Mouse (Mus musculus) heart, adult 8-10 months (tissue): Measurements from ENCODE around the gene Gm26920. TPM values are rescaled to one million over a fixed set of nuclear protein-coding genes. Genes with fewer than 3 reads are reported as not detected.

Source experiments
- DNase-seq: peaks from one replicate; pipeline ENCODE4 v3.0.0; 2022; ENCODE audit warnings: low spot score
- total RNA-seq, 4 experiments: library from RNA; stranded (reverse); gene quantifications; 2 replicates each; pipeline ENCODE4 v1.2.4; 2022

Gm26920 gene
- total RNA-seq, 4 experiments from 2014 or later: 0.28 TPM; not detected in 3

GRCm38 (mm10) chr7:30060341-30060740, 29.9 kb downstream of the Gm26920 start:
- DNase-seq: no peak

GRCm38 (mm10) chr7:30053591-30053990, 36.6 kb downstream of the Gm26920 start:
- no peak for DNase-seq

DNA sequence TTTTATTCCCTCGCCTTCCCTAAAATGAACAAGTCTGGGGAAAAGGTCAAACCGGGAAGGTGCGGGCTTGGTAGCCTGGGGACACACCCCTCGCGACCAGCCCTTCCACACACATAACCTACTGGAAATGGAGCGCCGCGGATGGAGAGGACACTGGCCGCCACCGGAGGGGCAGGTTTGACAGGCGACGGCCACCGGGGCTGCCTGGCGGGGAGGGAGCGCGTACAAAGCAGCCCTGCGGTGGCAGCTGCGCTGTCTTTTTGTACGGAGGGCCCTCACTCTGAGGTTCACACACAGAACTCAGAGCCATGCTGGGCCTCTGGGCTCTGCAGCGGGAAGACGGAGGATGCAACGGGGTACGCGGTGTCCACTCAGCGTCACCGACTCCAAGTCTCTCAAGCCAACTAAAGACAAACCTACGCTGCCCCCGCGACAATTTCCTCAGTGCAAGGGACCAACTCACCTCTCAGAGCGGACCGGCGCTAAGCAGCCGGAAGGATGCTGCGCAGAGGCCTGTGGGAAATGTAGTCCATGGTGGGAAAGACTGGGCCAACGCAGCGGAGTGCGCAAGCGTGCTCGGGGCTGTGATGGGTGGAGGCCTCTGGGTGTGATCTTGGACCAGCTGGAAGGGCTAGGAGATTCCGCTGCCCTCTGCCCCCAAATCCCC, 39.2 kb downstream of the Gm26920 start, which contains the start of gene Zfp14:
Zfp14 (minus strand) TSS at position 499 of the 667 bp plus-strand sequence.
- DNase-seq: peak; percentile 93

DNA sequence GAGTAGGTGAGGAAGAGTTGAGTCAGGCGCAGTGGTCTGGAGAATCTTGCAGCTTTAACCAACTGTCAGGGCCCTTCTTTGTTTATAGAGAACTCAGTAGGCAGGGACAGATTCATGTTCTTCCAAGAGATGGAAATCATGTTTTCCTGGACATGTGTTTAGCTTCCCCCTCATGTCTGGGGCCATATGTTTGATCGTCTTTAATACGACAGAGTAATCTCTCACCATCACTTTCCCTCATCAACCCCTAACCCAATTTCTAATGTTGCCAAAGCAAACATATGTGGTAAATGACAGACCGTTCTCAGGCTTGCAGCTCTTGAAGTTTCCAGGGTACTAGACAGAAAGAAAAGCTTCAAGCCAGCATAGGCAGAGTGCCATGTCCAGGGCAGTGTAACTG, 42.1 kb downstream of the Gm26920 start:
- DNase-seq: no peak

DNA sequence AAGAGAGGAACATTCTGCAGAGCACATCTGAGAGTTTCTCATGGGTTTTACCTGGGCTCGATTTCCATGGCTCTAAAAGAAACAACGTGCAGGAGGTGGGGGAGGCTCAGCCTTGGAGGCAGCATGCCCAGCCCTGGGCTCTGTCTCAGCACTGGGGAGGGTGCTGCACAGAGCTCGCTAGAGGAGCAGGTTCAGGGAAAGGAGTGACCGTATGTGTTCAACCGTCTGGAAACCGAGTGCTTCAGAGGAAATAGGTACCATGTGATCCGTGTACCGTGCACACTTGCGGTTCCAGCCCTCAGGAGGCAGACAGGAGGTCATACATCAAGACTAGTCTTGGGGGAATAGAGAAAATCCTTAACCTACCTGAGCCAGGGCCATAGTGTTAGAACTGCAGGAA, 45.9 kb downstream of the Gm26920 start:
- no peak for DNase-seq

GRCm38 (mm10) chr7:30034331-30034730, 55.9 kb downstream of the Gm26920 start:
- no peak for DNase-seq

DNA sequence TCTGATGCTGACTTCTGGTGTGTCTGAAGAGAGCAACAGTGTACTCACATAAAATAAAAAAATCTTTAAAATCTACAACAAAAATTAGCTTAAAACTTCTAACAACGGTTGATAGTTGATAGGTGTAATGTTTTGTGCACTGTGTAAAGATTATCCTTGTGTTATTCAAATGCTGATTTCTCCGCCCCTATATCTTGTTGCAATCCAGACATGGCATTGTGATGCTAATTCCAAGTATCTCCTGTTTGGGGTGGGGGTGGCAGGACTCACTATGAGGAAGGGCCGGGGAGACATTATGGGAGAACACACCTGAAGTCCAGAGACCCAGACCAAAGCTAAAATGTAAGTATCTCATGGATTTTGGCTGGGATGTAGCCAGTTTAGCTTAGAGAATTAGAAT, 58.8 kb downstream of the Gm26920 start:
- no peak for DNase-seq

GRCm38 (mm10) chr7:30030677-30031076, 59.5 kb downstream of the Gm26920 start:
- DNase-seq: no peak

- no peak for DNase-seq
Measured at GRCm38 (mm10) chr7:30028572-30028971, 61.6 kb downstream of the Gm26920 start.

- no peak for DNase-seq
Measured at GRCm38 (mm10) chr7:30027331-30027730, 62.9 kb downstream of the Gm26920 start.

DNA sequence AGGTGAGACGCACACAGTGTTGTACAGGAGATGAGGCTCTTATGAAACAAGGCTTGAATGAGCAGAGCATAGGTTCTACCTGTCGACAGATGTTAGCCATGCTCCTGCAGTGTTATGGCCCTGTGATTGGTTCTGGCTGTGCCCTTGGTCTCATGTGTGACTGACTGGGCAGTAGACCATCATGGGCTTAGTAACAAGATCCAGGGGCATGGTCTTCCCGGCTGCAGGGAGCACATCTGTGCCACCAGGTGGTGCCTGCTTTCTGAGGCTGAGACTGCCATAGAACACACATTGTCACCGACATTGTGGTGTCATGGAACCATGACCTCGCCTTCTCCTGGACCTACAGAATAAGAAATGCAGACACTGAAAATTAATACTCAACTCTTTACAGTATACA, 64.9 kb downstream of the Gm26920 start:
- DNase-seq: no peak

DNA sequence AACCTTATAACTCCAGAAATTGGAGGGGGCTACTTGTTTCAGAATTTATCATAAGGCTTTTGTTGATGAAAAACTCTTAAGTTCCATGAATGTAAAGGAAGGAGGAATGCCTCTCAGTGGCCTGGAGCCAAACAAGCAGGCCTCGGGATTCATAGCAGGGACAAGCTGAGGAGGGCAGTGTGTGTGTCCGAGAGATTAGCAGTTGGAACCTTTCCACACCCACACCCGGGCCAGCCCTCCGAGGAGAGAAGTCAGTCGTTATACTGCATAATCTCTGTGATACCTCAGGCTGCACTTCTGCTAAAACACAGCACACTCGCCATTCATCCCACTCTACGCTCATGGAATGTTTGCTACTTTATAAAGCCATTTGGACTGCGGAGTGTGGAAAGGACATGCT, 66.4 kb downstream of the Gm26920 start:
- no peak for DNase-seq

GRCm38 (mm10) chr7:30023324-30023723, 66.9 kb downstream of the Gm26920 start:
- no peak for DNase-seq

- no peak for DNase-seq
Measured at GRCm38 (mm10) chr7:30019543-30019942, 70.7 kb downstream of the Gm26920 start.

DNA sequence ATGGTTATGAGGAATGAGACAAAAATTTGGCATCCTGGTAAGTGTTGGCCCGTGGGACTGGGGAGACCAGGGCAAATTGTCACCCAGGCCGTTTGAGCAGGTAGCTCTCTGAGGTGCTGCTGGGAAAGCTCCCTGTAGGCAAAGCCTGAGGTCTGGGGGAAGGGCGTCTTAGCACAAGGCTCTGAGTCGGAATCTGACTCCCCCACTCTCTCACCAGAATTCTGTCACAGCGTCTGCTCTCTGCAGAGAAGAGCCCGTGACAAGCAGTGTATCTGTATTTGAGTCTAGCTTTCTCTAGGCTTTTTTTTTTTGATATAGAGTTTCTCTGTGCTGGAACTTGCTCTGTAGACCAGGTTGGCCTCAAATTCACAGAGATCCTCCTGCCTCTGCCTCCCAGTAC, 73.0 kb downstream of the Gm26920 start:
- DNase-seq: no peak

DNA sequence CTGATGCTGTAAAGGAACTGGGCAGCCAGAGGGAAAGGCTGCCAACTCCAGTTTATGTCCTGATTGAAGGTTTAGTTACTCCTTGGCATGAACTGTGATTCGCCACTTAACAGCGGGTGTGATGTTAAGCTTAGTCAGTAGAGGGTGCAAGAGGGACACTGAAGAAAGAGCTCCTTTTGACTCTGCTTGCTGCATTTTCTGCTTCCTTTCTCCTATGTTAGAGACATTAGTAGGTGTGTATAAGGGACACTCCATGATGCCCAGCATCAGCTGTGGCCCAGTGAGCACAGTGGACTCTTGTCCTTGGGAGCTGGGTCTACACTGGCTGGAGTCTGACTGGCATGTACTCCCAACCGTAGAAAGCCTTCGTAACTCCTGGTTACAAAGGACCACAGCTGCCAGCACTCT, 77.2 kb downstream of the Gm26920 start:
- peak; percentile 22 for DNase-seq

- DNase-seq: no peak
Measured at GRCm38 (mm10) chr7:30010551-30011195, 79.5 kb downstream of the Gm26920 start.

DNA sequence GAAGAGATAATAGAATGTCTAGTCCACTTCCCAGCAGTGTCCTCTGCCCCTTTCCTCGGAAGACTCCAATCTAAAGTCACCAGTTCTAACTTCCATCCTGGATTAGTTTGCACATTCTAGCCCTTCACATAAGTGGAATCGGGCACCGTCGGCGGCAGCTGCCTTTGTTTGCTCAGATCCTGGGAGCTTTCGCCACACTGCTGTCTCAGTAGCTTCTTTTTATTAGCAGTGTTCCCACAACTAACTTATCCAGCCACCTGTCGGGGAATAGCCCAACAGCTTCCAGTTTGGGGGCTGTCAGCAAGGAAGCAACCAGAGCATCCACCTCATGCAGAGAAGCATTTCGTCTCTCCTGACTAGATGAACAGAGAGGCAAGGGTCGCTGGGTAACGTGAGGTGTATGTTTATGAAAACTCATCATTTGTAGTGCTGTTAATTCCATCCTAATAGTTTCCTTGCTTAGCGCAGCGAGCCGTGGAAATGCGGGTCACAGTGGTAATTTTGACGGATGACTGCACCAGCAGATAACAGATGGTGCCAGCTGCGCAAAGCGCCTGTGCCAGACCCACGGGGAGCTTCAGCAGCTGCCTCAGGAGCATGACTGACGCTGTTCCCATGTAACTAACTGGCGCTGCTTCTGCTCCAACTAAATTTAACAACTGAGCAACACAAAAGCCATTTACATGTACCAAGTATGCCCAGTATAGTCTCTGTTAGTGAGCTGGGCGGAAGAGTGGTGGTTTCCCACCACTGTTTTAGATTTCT, 80.7 kb downstream of the Gm26920 start:
- DNase-seq: peak; percentile 52

DNA sequence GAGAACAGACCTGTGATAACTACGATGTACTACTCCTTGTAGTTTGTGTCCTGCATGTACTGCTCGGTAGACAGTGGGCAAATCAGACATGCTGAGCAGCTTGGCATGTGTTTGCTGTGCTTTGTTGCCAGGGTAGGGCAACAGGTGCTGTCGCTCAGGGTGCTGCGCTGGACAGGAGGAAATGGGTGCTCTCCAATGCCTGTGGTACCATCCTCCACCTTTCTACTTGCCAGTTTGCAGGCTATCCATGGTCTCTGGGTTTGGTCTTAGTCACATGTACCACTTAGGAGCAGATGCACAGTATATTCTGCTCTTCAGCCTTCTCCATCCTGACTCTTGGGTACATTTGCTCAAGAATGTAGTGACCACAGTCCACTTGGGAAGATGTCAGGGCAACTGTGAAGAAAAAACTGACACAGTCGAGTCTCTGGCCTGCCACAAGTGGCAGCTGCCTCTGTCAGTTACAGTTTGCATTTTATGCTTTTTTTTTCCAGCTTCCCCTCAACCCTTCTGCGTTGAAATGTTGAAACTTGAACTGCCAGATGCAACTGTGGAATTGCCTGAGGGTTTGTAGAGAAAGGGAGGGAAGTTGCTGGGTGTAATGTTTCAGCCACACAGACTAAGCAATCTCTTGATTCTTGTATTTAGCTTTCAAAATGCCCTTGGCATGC, 82.1 kb downstream of the Gm26920 start:
- DNase-seq: no peak

- no peak for DNase-seq
Measured at GRCm38 (mm10) chr7:30007601-30008000, 82.6 kb downstream of the Gm26920 start.
